In genomic region chr2:153336117-153336516, GRCm38 (mm10) we compare ENCODE assay signal across 13 mouse cellular contexts. TPM values are rescaled to one million over a fixed set of nuclear protein-coding genes. Genes with fewer than 3 reads are reported as not detected.
DNase-seq lines count a peak whose midpoint lies in the region; ATAC-seq and TF ChIP-seq lines count a peak whose summit lies in the region.
"Had no signal": no experiment of that assay in that cellular context is flagged by ENCODE, and none has a peak within 500 bp of the region (broad histone marks: within the 10 kb centered on the region; RNA-seq: fewer than 3 reads in every experiment).

No protein-coding gene starts in this region.

- intact Hi-C loops in gastrocnemius, adult 2 months (cut with DNase I) = no loop called here
- intact Hi-C loops in heart, postnatal 36 days (cut with DNase I) = no loop called here

- H3K4me1 ChIP-seq in forebrain, postnatal 0 days (ENCODE audit: insufficient read depth) = no peaks in the 10 kb centered on the region

- no peak overlapping the region for H3K4me3 ChIP-seq in gastrocnemius, adult 2 months
- no peak overlapping the region for H3K4me3 ChIP-seq in myocyte
- no peak overlapping the region for H3K4me3 ChIP-seq in forebrain, postnatal 0 days (ENCODE audit: low read depth, low read length)
- H3K4me3 ChIP-seq: midbrain, embryonic 10.5 days had no signal

- WGBS in forebrain, postnatal 0 days = 77% methylated on average over 2 of the region's 2 CpGs

- no peaks in the 10 kb centered on the region for H3K36me3 ChIP-seq in myocyte (ENCODE audit: control insufficient read depth, insufficient read depth)
- peaks cover 26% of the 10 kb centered on the region for H3K36me3 ChIP-seq in forebrain, postnatal 0 days (ENCODE audit: insufficient read depth)

- DNase-seq in gastrocnemius, adult 2 months = peak; percentile 28
- no peak for DNase-seq in gastrocnemius, postnatal 25 days
- peak; percentile 59 to 73 for DNase-seq in thymus, postnatal 36 days
- no peak for DNase-seq in cerebellum, postnatal 14 days
- no peak for DNase-seq in heart, postnatal 36 days
- DNase-seq in forebrain, postnatal 0 days = no peak
- DNase-seq: adrenal gland, postnatal 36 days; cerebellum, postnatal 10 days; layer of hippocampus, postnatal 36 days; lung, postnatal 14 days had no signal

- no peak overlapping the region for H3K27ac ChIP-seq in gastrocnemius, adult 2 months
- H3K27ac ChIP-seq in forebrain, postnatal 0 days (ENCODE audit: low read depth, low read length) = no peak overlapping the region
- H3K27ac ChIP-seq: midbrain, embryonic 10.5 days had no signal

- no peak overlapping the region for H3K9ac ChIP-seq in forebrain, postnatal 0 days

- TF ChIP-seq POLR2A in myocyte (IDR thresholded peaks at IDR 0.05; ENCODE audit: insufficient read length, low read depth) = no peak

- TF ChIP-seq CTCF in gastrocnemius, adult 2 months (IDR thresholded peaks at IDR 0.05) = no peak
- no peak for TF ChIP-seq CTCF in forebrain, postnatal 0 days (IDR thresholded peaks at IDR 0.05; ENCODE audit: low read depth)

- no peaks in the 10 kb centered on the region for H3K27me3 ChIP-seq in myocyte (ENCODE audit: control insufficient read depth, insufficient read depth, insufficient read length)
- H3K27me3 ChIP-seq in forebrain, postnatal 0 days (ENCODE audit: insufficient read depth, low read length) = no peaks in the 10 kb centered on the region

- peak; percentile 71 for ATAC-seq in activated CD4-positive, CD25-positive, alpha-beta regulatory T cell, adult 4 months
- no peak for ATAC-seq in forebrain, postnatal 0 days

- peak overlapping the region; percentile 42 for H3K4me2 ChIP-seq in myocyte (ENCODE audit: low read depth)
- no peak overlapping the region for H3K4me2 ChIP-seq in forebrain, postnatal 0 days (ENCODE audit: low read depth)

- no peak overlapping the region for H3ac ChIP-seq in myocyte (ENCODE audit: control insufficient read depth, insufficient read length)

- no peaks in the 10 kb centered on the region for H3K79me2 ChIP-seq in myocyte (ENCODE audit: control insufficient read depth, insufficient read depth)

- no peaks in the 10 kb centered on the region for H3K9me3 ChIP-seq in forebrain, postnatal 0 days (ENCODE audit: low read length)
- H3K9me3 ChIP-seq: midbrain, embryonic 10.5 days had no signal

TF ChIP-seq in myocyte, 11 proteins besides CTCF, POLR2A, EP300 and RAD21:
- no peak for TF ChIP-seq MAX (IDR thresholded peaks at IDR 0.05; ENCODE audit: low read depth)
- peak; percentile 89 for TF ChIP-seq TCF3 (IDR thresholded peaks at IDR 0.05; ENCODE audit: insufficient read length, low read depth)
- TF ChIP-seq MYOD1 (IDR thresholded peaks at IDR 0.05; ENCODE audit: control insufficient read depth in 1 of 3, insufficient read length in 2 of 3, low read depth in 2 of 3) = peak; percentile 80 to 94 (median 87)
- TF ChIP-seq E2F4 (IDR thresholded peaks at IDR 0.05; ENCODE audit: insufficient read depth) = no peak
- no peak for TF ChIP-seq SRF (IDR thresholded peaks at IDR 0.05; ENCODE audit: control insufficient read depth, insufficient read length, low read depth)
- no peak for TF ChIP-seq REST (IDR thresholded peaks at IDR 0.05; ENCODE audit: insufficient read depth, insufficient read length)
- TF ChIP-seq POLR2AphosphoS2 (IDR thresholded peaks at IDR 0.05; ENCODE audit: insufficient read length, low read depth) = no peak
- TF ChIP-seq TCF12 (IDR thresholded peaks at IDR 0.05; ENCODE audit: insufficient read depth, poor library complexity, severe bottlenecking) = peak; percentile 98
- TF ChIP-seq USF1 (IDR thresholded peaks at IDR 0.05; ENCODE audit: low read depth) = peak; percentile 14
- peak; percentile 69 to 97 (median 94) for TF ChIP-seq MYOG (IDR thresholded peaks at IDR 0.05; ENCODE audit: control insufficient read depth in 1 of 3, insufficient read depth in 1 of 3, insufficient read length in 2 of 3, low read depth in 2 of 3)
- TF ChIP-seq CEBPB (IDR thresholded peaks at IDR 0.05; ENCODE audit: insufficient read depth, poor library complexity, severe bottlenecking) = peak; percentile 51; the same call in 1 of the 2 replicates

RNA-seq across cellular contexts. Expression of gene Asxl1, which starts 9.5 kb away (rescaled TPM):
- 10 to 100 TPM in 1 of 2 experiments, 1 to 10 TPM in 1; 9.3 to 10.6 TPM for total RNA-seq in gastrocnemius, adult 2 months (2021)
- total RNA-seq in gastrocnemius, postnatal 25 days (2021) = 1 to 10 TPM; 7.3 to 8.5 TPM
- 10 to 100 TPM; 13.9 to 20.4 TPM for polyA plus RNA-seq in activated CD4-positive, CD25-positive, alpha-beta regulatory T cell, adult 4 months (2017; shearing (Covaris generic))
- 15.4 TPM for polyA plus RNA-seq in myocyte (2012; fragmentation: generic; extraction: Trizol)
- total RNA-seq in heart, postnatal 36 days (2021) = 10 to 100 TPM; 23.5 to 23.8 TPM
- total RNA-seq in forebrain, postnatal 0 days (2014; rRNA removed) = 26.2 and 32.6 TPM in 2 replicates
- 8.4 and 12.3 TPM in 2 replicates for polyA plus RNA-seq in forebrain, postnatal 0 days (2015; fragmentation: Nextera tagmentation; extraction: Ambion mirVana)

RNA-seq across cellular contexts. Expression of gene Kif3b, which starts 44.9 kb away (rescaled TPM):
- 1 to 10 TPM; 3.6 to 4.3 TPM for total RNA-seq in gastrocnemius, adult 2 months (2021)
- total RNA-seq in gastrocnemius, postnatal 25 days (2021) = 1 to 10 TPM; 3.4 to 4.0 TPM
- 10 to 100 TPM in 1 of 2 experiments, 1 to 10 TPM in 1; 9.4 to 11.1 TPM for polyA plus RNA-seq in activated CD4-positive, CD25-positive, alpha-beta regulatory T cell, adult 4 months (2017; shearing (Covaris generic))
- polyA plus RNA-seq in myocyte (2012; fragmentation: generic; extraction: Trizol) = 10.8 TPM
- total RNA-seq in heart, postnatal 36 days (2021) = 1 to 10 TPM; 7.3 to 8.9 TPM
- 56.6 and 62.5 TPM in 2 replicates for total RNA-seq in forebrain, postnatal 0 days (2014; rRNA removed)
- polyA plus RNA-seq in forebrain, postnatal 0 days (2015; fragmentation: Nextera tagmentation; extraction: Ambion mirVana) = 17.4 and 20.6 TPM in 2 replicates

Comparison
In these comparisons a context has a peak if more than half of its experiments do, and no peak if none do; other contexts are left out.
1. DNase-seq: peak in gastrocnemius, adult 2 months (single experiment) and thymus, postnatal 36 days (2 of 2); none in gastrocnemius, postnatal 25 days (single experiment), cerebellum, postnatal 14 days (0 of 2), heart, postnatal 36 days (0 of 2) and forebrain, postnatal 0 days (single experiment).